Mouse (Mus musculus): Measurements from ENCODE around the gene Hdhd5.

The Hdhd5 gene

DNA sequence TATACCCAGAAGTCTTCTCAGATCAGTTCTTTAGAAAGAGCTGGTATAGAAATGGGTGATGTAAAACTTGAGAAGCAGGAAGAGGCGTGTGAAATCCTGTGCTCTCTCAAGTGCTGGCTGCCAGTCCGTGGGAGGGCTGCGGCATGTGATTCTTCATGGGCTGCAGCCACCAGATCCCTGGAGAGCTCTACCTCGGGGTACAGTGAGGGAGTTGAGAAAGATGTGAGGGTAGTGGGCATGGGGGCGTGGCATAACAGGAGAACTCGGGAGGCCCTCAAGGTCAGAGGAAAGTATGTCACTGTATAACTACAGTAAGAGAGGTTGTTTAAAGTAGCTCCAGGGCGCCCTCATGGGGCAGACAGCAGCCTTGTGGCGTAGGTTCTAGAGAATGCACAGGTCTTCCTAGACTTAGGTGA, 47.9 kb downstream of the Hdhd5 start:
- no peak for DNase-seq (ENCODE audit: low read depth, low spot score)

DNA sequence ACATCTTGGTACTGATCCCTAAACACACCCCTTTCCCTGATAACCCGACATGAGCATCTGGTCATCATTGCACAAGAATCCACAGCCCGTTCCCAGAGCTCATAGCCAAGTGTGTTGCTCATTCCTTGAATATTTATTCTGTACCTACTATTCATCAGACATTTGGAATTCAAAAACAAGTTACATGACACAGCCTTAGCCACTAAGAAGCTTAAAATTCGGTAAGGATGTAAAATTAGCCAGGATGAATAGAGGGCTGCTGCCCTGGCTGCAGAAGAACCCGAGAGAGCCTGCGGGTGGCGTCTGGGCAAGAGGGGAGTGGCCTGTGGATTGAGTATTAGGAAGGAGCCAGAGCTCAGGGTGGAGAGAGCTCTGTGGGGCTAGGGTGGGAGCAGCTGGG, 48.4 kb downstream of the Hdhd5 start:
- no peak for DNase-seq (ENCODE audit: low read depth, low spot score)

DNA sequence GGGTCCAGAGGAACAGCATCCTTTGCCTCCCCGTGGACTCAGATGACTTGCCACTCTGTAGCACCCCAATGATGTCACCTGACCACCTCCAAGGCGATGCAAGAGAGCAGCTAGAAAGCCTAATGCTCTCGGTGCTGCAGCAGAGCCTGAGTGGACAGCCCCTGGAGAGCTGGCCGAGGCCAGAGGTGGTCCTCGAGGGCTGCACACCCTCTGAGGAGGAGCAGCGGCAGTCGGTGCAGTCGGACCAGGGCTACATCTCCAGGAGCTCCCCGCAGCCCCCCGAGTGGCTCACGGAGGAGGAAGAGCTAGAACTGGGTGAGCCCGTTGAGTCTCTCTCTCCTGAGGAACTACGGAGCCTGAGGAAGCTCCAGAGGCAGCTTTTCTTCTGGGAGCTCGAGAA, 49.1 kb downstream of the Hdhd5 start:
- no peak for DNase-seq (ENCODE audit: low read depth, low spot score)

DNA sequence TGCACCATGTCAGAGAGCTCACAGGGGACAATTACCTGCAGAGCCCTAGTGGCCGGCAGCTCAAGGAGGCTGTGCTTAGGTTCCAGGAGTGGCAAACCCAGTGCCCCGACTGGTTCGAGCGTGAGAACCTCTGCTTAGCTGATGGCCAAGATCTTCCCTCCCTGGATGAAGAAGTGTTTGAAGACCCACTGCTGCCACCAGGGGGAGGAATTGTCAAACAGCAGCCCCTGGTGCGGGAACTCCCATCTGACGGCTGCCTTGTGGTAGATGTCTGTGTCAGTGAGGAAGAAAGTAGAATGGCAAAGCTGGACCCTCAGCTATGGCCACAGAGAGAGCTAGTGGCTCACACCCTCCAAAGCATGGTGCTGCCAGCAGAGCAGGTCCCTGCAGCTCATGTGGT, 49.6 kb downstream of the Hdhd5 start:
- DNase-seq (ENCODE audit: low read depth, low spot score) = no peak

DNA sequence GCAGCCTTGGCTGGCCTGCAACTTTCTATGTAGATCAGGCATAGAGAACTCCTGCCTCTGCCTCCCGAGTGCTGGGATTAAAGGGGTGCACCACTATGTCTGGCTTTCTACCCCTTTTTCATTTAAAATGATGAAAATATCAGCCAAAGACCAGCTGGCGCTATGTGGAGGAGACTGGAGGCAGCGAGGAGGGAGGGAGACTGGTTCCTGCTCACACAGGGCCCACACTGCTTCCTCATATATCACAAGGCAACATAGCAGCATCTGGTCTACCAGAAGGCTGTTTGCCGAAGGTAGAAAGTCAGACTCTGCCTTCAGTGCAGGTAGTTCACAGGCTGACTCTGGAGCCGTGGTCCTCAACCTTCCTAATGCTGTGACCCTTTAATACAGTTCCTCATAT, 50.8 kb downstream of the Hdhd5 start:
- DNase-seq (ENCODE audit: low read depth, low spot score) = no peak

DNA sequence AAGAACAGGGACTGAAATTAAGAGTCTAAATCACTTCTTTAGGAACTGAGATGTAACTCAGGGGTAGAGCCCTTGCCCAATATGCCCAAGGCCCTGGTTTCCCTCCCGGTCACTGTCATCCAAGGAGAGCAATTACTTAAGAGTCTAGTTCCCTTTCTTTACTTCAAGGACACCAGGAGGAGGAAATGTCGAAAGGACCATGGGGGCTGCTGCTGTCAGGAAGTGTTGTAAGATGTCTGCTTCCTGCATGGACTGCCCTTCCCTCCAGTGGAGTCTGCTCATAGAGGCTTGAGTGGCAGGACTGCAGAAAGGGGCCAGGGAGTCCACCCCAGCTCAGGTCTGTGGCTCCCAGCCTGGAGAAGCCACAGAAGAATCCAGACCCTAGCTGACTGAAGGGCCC, 51.8 kb downstream of the Hdhd5 start:
- no peak for DNase-seq (ENCODE audit: low read depth, low spot score)

DNA sequence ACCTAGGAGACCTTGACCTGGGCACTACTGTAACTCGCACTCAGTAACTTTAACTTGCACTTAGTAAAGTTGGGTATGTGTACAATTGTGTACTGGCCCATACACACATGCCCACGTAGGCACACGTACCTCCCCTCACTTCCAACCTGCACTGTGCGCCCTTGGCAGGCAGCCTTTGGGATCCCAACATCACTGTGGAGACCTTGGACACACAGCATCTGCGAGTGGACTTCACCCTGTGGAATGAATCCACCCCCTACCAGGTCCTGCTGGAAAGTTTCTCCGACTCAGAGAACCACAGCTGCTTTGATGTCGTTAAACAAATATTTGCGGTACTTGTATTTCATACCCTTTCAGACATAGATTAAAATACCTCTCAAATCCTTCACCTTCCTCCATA, 55.8 kb downstream of the Hdhd5 start:
- DNase-seq (ENCODE audit: low read depth, low spot score) = no peak

DNA sequence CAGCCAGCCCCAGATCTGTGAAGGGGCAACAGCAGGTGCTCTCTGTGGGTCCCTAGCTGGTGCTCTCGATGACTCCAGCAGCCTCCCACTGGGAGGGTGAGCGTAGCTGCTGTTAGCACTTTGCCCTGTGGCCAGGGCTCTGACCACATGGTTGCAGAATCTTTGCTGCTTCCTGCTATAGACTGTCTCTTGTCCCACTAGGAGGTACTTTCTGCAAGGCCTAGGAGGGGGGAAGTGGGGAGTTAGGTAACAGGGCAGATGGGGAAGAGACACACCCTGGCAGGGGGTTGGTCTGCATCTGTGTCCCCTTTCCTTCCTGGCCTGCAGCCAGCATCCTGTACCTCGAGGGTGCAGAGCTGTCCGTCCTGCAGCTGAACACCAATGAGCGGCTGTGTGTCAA, 57.7 kb downstream of the Hdhd5 start:
- no peak for DNase-seq (ENCODE audit: low read depth, low spot score)

DNA sequence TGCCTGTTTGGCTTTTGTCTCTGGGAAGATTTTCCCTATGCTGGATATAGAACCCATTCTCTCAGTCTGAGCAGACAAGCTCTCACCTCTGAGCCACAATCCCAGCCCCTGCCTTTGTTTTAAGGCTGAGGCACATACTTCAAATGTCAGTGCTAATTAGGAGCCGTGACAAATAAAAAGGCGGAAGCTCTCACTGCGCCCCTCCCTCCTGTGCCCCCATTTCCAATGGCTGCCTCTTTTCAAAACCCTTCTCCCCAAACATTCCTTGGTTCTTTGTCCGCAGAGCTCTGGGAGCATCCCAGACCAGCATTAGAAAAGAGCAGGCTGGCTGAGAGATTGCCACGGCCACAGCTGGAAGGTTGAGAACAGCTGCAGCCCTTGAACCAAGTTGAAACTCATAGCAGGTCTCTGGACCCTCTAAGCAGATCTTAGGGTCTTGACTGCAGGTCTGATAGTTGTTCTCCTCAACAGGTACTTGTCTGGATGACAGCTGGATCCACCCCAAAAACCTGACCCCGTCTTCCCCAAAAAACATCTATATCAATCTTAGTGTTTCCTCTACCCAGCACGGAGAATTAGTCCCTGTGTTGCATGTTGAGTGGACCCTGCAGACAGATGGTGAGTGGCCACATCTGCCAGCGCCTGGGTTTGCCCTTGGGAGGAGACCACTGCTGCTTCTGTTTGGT, 58.5 kb downstream of the Hdhd5 start:
- no peak for DNase-seq (ENCODE audit: low read depth, low spot score)

DNA sequence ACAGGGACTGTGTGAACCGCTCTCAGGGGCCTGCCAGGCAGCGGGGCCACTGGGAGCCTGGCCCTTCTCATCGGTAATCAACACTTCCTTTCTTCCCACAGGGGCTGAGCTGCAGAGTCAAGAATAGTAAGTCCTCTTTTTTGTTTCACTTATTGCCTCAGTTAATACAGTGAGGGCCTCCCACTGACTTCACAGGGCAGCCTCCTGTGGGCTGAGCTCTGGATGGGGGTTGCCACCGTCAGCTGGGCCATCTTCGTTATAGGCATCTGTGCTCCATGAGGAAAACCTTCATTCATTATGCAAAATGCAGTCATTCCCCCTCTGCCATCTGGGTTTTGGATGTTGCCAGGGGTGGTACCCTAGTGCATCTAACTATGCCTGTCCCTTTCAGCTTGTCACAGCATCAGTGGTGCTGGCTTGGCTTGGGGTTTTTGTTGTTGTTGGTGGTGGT, 59.1 kb downstream of the Hdhd5 start:
- no peak for DNase-seq (ENCODE audit: low read depth, low spot score)

DNA sequence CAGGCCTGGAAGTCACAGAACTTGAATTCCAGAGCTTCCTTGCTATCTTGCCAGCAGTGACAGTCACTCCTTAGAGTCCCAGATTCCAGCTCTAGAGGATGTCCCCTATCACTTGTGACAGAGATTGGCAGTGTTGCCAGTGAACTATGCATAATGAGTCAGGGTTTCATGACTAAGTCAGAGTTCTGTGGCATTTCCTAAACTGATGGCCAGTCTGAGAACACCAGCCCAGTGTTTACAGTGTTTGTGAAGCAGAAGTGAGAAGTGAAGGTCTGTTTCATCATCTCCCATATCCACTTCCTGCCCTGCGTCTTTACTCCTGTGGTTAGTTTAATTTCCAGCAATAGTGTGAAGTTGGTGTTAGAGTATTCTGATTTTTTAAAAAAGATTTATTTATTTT, 60.5 kb downstream of the Hdhd5 start:
- DNase-seq (ENCODE audit: low read depth, low spot score) = no peak

DNA sequence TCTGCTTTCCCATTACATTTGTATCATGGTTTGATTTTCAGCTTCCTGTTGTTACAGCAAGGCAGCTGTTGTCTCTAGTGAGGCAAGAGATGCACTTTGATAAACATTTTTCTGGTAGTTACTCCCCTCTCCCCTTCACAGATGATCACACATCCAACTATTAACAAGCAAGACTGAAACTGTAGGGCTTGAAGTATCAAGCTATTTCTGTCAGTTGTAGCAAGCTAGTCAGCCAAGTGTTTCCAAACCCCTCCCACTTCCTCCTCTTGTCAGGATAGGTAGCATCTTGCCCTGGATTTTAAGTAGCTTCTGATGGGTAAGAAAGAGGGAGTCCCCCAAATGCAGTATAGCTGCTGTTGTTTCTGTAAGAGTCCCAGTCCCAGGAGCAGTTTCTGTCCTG, 61.3 kb downstream of the Hdhd5 start:
- DNase-seq (ENCODE audit: low read depth, low spot score) = no peak

DNA sequence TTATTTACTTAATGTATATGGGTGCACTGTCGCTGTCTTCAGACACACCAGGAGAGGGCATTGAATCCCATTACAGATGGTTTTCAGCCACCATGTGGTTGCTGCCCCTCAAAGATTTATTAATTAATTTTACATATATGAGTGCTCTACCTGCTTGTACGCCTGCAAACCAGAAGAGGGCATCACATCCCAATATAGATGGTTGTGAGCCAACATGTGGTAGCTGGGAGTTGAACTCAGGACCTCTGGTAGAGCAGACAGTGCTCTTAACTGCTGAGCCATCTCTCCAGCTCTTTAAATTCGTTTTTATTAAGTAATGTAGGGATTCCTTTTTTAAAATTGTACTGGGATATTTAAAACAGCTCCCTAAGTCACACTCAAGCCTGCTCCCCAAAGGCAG, 61.9 kb downstream of the Hdhd5 start:
- DNase-seq (ENCODE audit: low read depth, low spot score) = no peak

DNA sequence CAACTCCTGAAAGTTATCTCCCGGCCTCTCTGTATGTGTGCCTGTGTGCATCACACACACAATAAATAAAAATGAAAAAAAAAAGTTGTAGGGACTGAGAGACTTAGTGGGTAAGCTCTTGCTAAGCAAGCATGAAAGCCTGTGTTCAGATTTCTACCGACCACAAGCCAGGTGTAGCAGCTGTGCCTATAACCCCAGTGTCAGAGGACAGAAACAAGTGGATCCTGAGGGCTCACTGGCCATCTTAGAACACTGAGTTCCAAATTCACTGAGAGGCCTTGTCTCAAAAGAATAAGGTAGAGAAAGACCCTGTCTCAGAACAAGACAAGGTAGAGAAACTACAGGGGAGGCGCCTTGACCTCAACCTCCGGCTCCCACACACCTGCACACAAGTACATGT, 62.9 kb downstream of the Hdhd5 start:
- DNase-seq (ENCODE audit: low read depth, low spot score) = no peak

DNA sequence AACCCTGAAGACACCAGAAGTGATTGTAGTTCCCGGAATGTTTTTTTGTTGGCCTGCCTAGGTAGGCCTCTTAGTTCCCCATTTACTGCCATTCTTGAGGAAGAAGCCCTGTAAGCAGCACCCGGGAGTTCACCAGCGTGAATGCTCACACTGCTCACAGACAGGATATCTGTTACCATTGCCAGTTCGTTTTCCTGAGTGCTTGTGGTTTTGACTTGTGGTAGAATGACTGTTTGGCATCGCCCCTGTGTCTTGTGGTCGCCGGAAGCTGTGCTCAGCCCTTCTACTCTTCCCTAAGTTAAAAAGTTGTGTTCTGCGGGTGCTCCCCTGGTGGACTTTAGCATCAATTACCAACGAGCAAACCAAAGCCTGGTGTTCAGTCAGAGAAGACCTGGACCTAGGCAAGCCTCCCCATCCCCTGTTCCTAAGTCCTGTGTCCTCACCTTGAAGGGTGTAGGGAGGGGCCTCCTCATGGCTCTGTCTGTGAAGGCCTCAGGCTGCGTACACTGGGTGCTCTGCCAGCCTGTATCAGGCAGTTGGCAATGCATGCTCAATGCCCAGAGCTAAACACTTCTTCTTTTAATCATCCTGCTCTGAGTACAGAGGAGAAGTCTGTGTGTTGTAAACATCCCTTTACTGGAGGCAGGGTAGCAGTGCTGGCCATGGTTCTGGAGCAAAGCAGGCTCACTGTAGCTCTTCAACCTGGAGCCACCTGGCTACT, 64.3 kb downstream of the Hdhd5 start:
- DNase-seq (ENCODE audit: low read depth, low spot score) = no peak

DNA sequence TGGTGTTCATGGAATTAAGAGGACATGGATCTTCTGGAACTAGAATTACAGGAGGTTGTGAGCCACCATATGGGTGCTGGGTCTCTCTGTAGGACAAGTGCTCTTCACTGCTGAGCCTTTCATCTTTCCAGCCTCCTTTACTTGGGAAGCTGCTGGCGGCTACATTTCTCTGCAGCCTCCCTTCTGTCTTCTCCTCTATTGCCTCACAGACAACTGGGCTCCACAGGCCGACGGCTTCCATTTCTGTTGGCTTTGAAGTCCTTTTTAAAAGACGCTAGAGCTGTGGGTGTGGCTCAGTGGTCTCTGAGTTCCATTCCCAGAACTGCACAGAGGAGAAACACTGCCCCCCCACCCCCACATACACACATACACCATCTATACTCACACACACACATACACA, 65.7 kb downstream of the Hdhd5 start:
- no peak for DNase-seq (ENCODE audit: low read depth, low spot score)

DNA sequence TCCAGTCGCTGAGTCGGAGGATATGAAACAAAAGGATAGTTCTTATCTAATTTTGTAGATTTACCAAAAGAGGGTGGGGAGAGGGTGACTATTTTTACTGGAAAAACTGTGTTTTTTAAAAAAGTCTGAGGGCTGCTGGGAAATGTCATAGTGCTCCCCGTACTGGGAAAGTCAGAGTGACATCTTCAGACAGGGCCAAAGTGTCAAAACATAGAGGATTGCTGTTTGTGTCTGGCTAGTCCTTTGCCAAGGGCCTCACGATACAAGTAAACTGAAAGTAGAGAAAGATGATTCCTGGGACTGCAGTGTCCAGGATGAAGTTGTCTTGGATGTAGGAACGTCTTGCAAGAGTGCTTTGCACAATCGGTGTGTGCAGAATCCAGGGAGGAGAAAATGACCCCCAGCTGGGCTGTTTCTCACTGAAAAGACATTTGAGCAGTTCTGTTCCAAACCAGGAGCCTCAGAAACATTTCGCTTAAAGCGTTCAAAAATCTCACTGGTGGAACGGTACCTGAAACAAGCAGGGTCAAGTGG, 66.6 kb downstream of the Hdhd5 start:
- DNase-seq (ENCODE audit: low read depth, low spot score) = no peak

DNA sequence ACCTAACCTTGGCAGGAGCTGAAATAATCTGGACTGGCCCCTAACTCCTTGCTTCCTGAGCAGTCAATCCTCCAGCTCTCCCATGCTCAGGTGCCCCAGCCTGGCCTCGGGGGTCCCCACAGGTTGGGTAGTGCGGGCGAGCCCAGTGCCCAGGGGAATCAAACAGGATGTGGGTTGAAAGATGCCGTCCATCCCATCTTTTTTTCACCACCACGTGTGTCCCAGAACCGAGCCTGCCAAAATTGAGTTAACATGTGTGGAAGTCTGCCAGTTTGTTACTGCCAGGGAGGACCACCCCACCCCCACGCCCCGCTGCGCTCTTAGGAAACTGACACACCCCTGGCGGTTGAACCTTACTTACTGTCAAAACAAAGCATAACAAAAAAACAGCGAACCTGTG, 67.2 kb downstream of the Hdhd5 start:
- DNase-seq (ENCODE audit: low read depth, low spot score) = no peak

DNA sequence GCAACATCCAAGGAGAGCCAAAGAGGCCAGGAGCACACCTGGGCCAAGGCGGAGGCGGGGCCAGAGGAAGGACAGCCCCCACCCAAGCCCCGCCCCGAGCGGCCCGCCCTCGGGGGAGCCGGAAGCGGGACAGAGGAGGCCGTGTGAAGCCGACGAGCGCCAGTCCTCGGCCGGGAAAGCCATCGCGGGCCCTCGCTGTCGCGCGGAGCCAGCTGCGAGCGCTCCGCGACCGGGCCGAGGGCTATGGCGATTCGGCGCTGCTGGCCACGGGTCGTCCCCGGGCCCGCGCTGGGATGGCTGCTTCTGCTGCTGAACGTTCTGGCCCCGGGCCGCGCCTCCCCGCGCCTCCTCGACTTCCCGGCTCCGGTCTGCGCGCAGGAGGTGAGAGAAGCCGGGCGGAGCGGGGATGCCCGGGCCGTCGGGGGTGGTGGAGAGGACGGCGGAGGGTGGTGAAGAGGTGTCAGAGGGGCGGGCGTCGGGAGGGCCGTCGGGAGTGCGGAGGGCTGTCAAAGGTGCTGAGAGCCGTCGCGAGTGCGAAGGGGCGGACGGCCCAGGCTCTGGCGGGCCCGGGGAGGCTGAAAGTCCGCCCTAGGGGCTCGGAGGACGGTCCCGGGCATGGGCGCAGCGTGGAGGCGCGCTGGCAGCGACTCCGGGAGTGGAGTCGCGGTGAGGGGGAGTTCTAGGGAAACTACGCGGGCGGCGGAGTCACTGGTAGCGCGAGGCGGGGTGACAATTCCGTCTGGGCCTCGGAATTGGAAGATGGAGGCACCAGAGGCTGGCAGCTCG, 67.8 kb downstream of the Hdhd5 start, which contains the start of gene Il17ra:
Il17ra (plus strand) TSS at position 162 of the 786 bp plus-strand sequence.
- DNase-seq (ENCODE audit: low read depth, low spot score) = no peak

DNA sequence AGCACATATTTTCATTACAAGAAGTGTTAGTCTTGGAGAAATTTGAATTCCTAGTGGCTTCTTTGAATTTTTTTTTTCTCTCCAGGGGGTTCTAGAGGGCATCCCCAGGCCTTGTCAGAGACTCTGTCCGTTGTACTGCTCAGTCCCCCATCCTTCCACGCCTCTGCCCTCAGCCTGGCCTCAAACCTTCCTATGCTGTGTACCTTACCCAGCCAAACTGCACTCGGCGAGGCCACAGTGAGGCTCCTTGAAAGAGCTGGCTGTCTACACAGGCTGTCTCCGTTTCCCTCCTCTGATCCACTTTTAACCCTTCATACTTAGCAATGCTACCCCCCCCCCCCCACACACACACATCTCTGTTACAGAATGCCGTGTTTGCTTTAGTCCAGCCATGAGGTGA, 68.9 kb downstream of the Hdhd5 start:
- DNase-seq (ENCODE audit: low read depth, low spot score) = no peak

DNA sequence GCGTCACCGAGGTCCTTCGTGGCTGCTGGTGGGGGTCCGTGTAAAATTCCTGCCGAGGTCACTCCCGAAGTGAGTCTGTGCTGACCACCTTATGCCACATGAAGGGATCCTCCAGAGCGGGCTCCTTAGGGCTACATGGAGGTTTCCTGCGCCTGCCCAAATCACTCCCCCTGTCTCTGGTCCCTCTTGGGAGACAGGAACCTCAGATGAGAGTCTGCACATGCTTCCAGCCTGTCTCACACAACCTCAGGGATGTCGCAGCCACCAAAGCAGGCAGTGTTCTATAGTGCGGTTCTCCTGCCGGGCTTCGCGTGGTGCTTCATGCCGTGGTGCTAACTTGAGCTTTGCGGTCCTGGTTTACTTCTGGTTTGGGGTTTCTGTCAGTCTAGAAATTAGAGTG, 69.9 kb downstream of the Hdhd5 start:
- no peak for DNase-seq (ENCODE audit: low read depth, low spot score)

Measured in embryo, embryonic 11.5 days (tissue).